Mouse (Mus musculus): ENCODE measurements around the gene Dedd2.
A peak's percentile ranks its signal among the peaks of the same experiment; 100 is the strongest.

Gene Dedd2

DNA sequence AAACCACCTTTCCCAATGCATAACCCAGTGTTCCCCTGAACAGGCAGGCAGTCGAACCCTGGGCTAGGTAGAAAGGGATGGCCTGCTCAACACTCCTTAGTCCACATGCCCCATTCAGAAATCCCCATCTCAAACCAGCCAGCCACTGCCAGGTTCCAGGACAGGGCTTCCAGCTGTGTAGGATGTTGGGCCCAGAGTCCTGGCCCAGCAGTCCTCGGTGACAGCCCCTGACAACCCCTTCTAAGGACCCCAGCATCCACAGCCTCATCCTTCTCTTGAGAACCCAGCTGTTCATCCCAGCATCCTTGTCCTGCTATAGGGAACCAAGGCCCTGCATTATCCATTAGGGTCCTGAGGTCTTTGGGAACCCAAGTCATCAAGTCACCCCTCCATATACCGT is 27.1 kb upstream of the Dedd2 start:
- no peak for ATAC-seq (ENCODE audit: insufficient number of reproducible peaks, low FRiP score, low TSS enrichment)

DNA sequence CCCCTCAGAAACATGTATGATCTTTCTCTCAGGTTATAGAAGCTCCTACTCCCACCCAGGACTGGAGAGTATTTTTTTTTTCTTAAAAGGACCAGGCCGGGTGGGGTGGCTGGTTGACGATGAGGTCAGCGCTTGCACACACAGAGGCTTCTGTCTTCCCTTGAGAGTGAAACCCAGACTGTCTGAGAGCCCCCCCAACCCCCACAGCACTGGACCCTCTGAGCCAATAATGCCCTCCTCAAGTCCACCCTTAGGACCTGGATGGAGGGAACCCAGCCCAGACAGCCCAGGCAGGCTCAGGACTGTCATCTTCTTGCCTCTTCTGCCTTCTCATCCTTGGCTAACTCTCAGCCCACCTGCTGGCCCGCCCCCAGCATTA is 26.3 kb upstream of the Dedd2 start:
- ATAC-seq (ENCODE audit: insufficient number of reproducible peaks, low FRiP score, low TSS enrichment), result no peak

DNA sequence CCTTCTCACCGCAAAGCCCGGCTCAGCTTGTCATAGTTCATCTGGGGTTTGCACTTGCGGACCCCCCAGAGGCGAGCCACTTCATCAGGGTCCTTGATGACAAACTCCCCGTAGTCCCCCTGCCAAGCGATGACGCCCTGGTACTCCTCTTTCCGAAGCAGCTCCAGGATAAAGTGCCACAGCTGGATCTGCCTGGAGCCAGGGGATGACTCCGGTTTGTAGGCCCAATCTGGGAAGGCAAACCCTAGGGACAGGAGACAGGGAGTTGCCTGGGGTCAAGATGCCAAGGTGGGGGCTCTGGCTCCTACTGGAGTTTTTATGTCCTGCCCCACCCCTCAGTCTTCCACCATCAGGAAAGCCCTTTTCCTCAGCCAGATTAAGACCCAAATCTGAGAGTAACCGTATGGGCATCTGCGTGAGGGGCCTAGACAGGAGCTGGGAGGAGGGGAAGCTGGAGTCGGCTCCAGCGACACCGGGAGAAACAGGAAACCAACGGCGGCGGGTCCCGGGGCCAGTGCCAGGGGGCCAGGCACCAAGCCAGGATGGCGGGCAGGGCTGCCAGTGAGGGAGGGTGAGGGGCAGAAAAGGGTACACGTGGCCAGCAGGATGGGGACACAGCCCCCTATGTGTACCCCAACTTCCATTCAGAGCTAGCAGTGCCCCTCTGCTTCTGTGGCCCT is 25.8 kb upstream of the Dedd2 start:
- no peak for ATAC-seq (ENCODE audit: insufficient number of reproducible peaks, low FRiP score, low TSS enrichment)

DNA sequence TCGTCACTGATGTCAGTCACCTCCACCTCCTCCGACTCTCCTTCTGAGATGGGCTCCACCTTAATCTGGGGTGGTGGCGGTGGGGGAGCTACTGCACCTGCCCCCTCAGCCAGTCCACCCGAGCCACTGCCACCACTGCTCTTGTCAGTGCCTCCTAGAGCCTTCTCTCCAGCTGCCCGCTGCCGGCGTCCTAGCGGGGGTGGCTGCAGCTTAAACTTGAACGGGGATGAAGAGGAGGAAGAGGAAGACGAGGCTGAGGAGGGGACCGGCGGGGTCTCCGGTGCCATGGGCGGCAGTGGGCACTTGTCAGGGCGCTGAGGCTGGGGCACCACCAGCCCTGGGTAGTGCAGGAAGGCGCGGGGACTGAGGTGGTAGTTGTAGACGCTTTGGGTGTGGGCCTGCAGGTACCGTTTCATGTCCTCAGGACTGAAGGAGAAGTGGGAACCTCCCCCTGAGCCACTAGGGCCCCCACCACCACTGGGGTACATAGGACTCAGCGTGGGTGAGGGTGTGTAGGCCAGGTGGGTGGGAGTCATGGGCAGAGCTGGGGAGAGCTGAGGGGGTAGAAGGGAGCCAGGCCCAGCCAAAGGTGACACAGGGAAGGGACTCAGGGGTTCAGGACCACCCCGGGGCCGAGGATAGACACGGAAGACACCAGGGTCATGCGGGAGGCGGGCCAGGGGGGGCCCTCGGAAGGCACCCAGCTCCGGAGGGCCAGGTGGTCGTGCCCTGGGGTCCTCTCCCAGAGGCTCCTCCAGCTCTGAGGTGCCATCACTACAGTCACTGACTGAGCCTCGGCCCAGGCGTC is 24.4 kb upstream of the Dedd2 start:
- no peak for ATAC-seq (ENCODE audit: insufficient number of reproducible peaks, low FRiP score, low TSS enrichment)

DNA sequence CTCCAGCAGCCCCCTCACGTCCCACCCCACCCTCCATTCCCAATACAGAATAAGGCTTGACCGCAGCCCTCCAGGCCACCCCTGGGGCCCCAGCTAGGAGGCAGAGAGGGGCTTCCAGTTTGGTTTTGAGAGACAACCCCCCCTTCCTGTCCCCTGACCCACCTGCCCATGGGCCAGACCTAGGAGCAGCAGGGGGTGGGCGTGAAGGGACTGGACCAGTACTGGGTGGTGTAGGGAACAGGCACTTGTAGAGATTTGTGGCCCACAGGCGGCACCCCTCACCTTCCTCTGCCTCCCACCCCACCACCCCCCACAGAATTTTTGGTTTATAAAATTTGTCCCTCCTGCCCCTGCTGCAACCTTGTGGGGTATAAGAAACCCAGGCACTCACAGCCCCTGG is 22.9 kb upstream of the Dedd2 start:
- ATAC-seq (ENCODE audit: insufficient number of reproducible peaks, low FRiP score, low TSS enrichment), result no peak

GRCm38 (mm10) chr7:25241062-25241461 is 20.6 kb upstream of the Dedd2 start:
- no peak for ATAC-seq (ENCODE audit: insufficient number of reproducible peaks, low FRiP score, low TSS enrichment)

DNA sequence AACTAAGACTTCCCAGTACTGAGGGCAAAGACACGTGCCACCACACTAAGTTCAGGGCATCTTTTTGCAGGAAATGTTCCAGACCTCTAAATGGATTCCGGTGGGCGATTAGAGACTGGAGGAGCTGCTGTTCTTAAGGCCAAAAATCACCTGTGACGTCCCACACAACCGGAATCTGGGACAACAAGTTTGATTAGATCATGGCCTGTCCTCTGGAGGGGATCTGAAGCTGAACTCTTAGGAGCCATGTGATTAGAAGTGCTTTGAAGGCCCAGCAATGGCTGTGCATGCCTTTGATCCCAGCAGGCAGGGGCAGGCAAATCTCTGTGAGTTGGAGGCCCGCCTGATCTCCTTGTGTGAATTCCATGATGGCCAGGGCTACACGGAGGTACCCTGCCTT is 20.2 kb upstream of the Dedd2 start:
- no peak for ATAC-seq (ENCODE audit: insufficient number of reproducible peaks, low FRiP score, low TSS enrichment)

- peak; percentile 60; the same call in 1 of the 2 replicates for ATAC-seq (ENCODE audit: insufficient number of reproducible peaks, low FRiP score, low TSS enrichment)
Observed at GRCm38 (mm10) chr7:25238829-25239623, 18.6 kb upstream of the Dedd2 start.

GRCm38 (mm10) chr7:25238015-25238706 is 17.7 kb upstream of the Dedd2 start:
- ATAC-seq (ENCODE audit: insufficient number of reproducible peaks, low FRiP score, low TSS enrichment), result peak; percentile 81

DNA sequence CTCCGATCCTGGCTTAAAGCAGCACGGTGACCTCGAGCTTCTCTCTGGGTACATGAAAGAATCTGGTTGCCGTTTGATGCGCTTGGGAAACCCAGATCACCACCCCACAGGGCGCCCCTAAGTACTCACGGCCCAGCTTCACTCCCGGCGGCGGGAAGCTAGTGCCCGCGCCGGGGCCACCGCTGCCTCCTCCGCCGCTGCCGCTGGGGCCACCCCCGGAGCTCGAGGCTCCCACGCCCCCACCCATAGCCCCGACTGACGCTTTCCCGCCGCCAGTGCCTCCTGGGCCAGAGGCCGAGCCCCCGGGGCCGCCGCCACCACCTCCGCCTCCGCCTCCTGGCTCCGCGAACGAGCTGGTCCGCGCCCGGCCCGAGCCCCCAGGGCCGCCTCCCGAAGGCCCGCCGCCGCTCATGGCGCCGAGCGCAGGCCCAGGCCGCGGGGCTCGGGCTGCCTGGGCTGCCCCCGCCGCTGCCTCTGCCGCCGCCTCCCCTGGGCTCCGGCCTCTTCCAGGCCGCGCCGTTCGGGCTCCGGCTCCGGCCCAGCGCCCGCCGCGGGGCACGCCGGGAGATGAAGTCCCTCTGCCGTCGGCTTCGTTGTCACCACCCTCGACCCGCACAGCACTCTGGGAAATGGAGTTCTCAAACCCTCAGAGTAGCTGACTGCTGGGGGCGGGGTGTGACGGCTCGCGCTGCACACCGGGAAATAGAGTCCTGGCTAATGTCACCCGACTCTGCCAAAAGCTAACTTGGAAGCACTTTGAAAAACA is 17.0 kb upstream of the Dedd2 start, which contains the start of gene Gsk3a:
Gene Gsk3a, minus strand, starts transcription at position 603 of the 766 bp plus-strand sequence.
- ATAC-seq (ENCODE audit: insufficient number of reproducible peaks, low FRiP score, low TSS enrichment), result peak; percentile 76

DNA sequence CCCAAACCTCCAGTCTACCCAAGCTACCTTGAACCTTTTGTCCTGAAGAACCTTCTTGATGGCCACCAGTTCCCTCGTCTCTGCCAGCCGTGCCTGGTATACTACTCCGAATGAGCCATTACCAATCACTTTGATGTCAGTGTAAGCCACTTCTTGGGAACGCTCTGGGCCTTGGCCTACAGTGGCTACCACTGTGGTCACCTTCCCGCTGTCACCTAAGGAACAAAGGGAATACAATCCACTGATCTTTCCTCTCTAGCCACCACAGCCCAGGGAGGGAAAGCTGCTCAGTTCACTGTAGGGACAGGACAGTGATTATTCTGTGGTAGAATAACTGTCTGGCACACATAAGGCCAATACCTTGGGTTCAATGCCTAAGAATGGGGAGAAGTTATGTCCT is 15.1 kb upstream of the Dedd2 start:
- no peak for ATAC-seq (ENCODE audit: insufficient number of reproducible peaks, low FRiP score, low TSS enrichment)

DNA sequence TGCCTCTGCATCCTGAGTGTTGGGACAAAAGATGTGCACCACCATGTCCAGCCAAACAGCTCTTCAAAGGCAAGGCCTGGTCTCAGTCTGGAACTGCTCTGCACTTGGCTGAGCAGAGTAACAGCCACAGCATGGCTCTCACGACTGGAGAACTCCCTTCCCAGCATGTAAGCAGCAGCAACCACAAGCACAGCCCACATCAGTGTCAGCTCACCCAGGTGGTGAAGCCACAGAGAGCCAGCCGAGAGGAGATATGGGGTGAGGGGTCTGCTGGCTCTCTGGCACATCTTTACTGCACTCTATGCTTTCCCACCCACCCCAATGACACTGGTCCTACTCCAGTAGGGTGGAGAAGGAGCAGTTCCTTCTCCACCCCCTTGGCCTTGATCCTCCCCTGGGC is 12.6 kb upstream of the Dedd2 start:
- ATAC-seq (ENCODE audit: insufficient number of reproducible peaks, low FRiP score, low TSS enrichment), result no peak

DNA sequence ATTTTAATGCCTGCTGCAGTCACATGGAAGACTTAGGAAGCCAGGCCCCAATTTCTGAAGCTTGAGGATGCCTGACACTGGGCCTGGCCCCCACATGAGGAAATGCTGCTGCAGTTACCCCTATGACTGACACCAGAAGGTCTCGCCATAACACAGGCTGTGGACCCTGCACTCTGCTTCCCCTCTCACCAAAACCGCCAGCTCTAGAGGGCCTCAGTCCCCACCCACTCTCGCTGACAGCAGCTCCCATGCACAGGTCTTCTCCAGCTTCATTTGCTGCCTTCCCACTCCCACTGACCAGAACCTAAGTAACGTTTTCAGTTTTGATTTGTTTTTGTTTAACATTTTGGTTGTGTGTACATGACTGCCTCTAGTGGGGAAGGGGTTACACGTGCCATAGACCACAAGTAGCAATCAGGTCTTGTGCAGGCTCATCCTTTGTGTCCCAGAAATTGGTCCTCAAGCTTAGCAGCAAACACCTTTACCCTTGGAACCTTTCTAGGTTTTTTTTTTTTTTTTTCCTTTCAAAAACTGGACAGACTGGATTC is 11.8 kb upstream of the Dedd2 start:
- ATAC-seq (ENCODE audit: insufficient number of reproducible peaks, low FRiP score, low TSS enrichment), result no peak

GRCm38 (mm10) chr7:25230690-25231285 is 10.4 kb upstream of the Dedd2 start:
- no peak for ATAC-seq (ENCODE audit: insufficient number of reproducible peaks, low FRiP score, low TSS enrichment)

DNA sequence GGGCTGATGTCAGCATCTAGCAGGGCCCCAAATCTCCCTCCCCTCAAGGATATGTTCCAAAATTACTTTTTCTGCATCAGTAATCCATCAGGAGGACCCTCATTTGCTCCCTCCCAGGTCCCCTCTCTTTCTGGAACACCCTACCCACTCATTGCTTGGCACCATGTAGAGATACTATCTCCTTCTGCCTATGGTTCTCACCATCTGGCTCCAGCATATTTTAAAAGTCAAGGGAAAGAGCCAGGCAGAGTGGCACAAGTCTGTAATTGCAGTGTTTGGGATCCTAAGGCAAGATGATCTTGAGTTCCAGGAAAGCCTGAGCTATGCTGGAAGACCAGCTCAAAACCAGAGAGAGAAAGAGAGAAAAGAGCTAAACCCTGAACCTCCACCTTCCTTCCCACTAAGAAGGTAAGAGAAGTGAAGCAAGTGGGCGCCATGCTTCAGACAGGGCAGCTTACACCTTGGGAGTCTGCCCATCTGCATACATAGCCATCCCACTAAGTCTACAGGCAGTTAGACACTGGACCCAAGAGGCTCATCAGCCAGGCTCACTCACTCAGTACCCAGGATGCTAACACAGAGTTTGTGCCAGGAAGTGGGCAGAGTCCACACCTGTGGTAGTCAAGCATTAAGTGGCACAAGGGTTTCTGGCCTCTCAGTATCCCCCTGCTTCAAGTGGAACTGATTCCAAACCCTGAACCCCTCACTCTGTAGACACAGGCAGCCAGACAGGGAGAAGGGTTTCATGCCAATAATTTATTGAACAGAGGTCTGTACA is 7.3 kb upstream of the Dedd2 start:
- no peak for ATAC-seq (ENCODE audit: insufficient number of reproducible peaks, low FRiP score, low TSS enrichment)

DNA sequence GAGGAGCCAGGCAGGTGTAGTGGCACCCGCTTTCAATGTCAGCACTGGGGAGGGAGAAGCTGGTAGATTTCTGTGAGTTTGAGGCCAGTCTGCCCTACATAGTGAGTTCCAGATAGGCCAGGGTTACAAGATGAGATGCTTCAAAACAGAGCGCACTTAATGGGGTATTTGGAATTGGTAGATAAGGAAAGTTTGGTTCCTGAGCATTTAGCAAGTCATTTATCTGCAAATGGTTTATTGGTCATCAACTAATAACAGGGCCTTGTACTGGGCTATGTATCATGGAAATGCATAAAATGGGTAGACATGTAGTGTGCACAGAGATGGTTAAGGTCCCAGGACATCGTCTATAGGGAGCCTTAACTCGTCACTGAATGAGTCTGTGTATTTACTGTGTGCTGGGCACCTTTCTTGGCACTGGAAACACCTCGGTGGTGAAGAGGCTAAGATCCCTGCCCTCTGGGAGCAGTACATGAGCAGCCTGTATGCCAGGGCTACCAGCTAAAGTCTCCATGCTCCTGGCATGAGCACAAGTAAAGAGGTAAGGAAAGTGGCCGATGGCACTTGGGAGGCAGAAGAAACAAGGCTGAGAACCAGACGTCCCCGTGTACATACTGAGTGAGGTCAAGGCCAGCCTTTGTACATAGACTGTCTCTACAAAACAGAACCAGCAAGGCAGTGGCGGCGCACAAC is 2.0 kb upstream of the Dedd2 start:
- ATAC-seq (ENCODE audit: insufficient number of reproducible peaks, low FRiP score, low TSS enrichment), result no peak

GRCm38 (mm10) chr7:25221102-25221883 is 878 bp upstream of the Dedd2 start, which contains the start of gene Zfp526:
TSS of gene Zfp526 (plus strand) at chr7:25221425.
- ATAC-seq (ENCODE audit: insufficient number of reproducible peaks, low FRiP score, low TSS enrichment), result peak; percentile 85
